Comparison of ENCODE assay signal across 19 mouse cellular contexts in the genomic region with DNA sequence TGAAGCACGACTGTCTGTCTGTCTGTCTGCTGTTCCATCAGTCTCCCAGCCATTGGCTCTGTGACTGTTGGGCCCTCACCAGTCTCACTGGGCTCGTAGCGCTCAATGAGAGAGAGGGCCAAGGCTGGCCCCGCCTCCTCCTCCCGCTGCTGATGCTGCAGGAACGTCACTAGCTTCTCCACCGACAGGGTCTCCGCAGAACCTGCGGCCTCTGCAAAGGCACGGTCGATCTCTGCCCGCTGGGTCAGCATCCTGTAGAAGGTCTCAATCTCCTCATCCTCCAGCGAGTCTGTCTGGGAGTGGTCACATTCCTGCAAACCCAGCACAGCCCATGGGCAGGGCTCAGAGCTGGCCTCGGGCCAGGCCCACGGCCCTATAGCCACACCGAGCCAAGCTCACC. TPM values are rescaled to one million over a fixed set of nuclear protein-coding genes. Genes with fewer than 3 reads are reported as not detected.
DNase-seq lines count a peak whose midpoint lies in the region; ATAC-seq and TF ChIP-seq lines count a peak whose summit lies in the region.
"Had no signal": no experiment of that assay in that cellular context is flagged by ENCODE, and none has a peak within 500 bp of the region (broad histone marks: within the 10 kb centered on the region; RNA-seq: fewer than 3 reads in every experiment).

No protein-coding gene starts in this region.

- 65% methylated on average over 16 of the region's 16 CpGs for WGBS in lung, embryonic 15.5 days
- WGBS in intestine, embryonic 16.5 days, result 68% methylated on average over 16 of the region's 16 CpGs
- 69% methylated on average over 16 of the region's 16 CpGs for WGBS in kidney, embryonic 16.5 days

- DNase-seq in lung, postnatal 14 days, result no peak
- DNase-seq in MN1 (ENCODE audit: low spot score), result peak; percentile 34
- DNase-seq in layer of hippocampus, adult 2 months (ENCODE audit: low spot score in 2 of 2), result no peak
- DNase-seq in urinary bladder, postnatal 10 days (ENCODE audit: low spot score), result no peak
- DNase-seq: adrenal gland, adult 2 months; cerebellum, adult 18-20 months; gastrocnemius, postnatal 25 days; heart, postnatal 14 days; kidney, adult 9 months; right cerebral cortex, postnatal 4 days; thymus, postnatal 25 days had no signal

- no peak overlapping the region for H3K4me3 ChIP-seq in lung, embryonic 15.5 days
- H3K4me3 ChIP-seq in intestine, embryonic 16.5 days (ENCODE audit: low read length), result no peak overlapping the region
- no peak overlapping the region for H3K4me3 ChIP-seq in layer of hippocampus, adult 2 months
- no peak overlapping the region for H3K4me3 ChIP-seq in kidney, embryonic 16.5 days (ENCODE audit: low read length)
- H3K4me3 ChIP-seq: embryonic facial prominence, embryonic 12.5 days; hindbrain, embryonic 15.5 days; left cerebral cortex, adult 2 months; limb, embryonic 12.5 days had no signal

- H3K27ac ChIP-seq in lung, embryonic 15.5 days, result no peak overlapping the region
- H3K27ac ChIP-seq in intestine, embryonic 16.5 days (ENCODE audit: low read length), result no peak overlapping the region
- no peak overlapping the region for H3K27ac ChIP-seq in layer of hippocampus, adult 2 months
- no peak overlapping the region for H3K27ac ChIP-seq in kidney, embryonic 16.5 days (ENCODE audit: low read length)
- H3K27ac ChIP-seq: embryonic facial prominence, embryonic 12.5 days; hindbrain, embryonic 15.5 days; left cerebral cortex, adult 2 months; limb, embryonic 12.5 days had no signal

- ATAC-seq in lung, embryonic 15.5 days (ENCODE audit: borderline replicate concordance, extremely low read depth, low FRiP score, low TSS enrichment), result peak; percentile 16; the same call in 1 of the 2 replicates
- peak; percentile 41; the same call in 1 of the 2 replicates for ATAC-seq in intestine, embryonic 16.5 days
- ATAC-seq in megakaryocyte progenitor cell, adult 5-6 weeks (replicated peaks; ENCODE audit: poor library complexity), result peak; percentile 4; the same call in 1 of the 2 replicates
- ATAC-seq in kidney, embryonic 16.5 days (ENCODE audit: low FRiP score, low TSS enrichment), result no peak

- no peak for TF ChIP-seq CTCF in layer of hippocampus, adult 2 months (conservative IDR thresholded peaks at IDR 0.05)

- no peaks in the 10 kb centered on the region for H3K9me3 ChIP-seq in lung, embryonic 15.5 days
- no peaks in the 10 kb centered on the region for H3K9me3 ChIP-seq in intestine, embryonic 16.5 days (ENCODE audit: control insufficient read depth, low read length)
- no peaks in the 10 kb centered on the region for H3K9me3 ChIP-seq in kidney, embryonic 16.5 days (ENCODE audit: low read length)
- H3K9me3 ChIP-seq: embryonic facial prominence, embryonic 12.5 days; hindbrain, embryonic 15.5 days; limb, embryonic 12.5 days had no signal

- peaks cover 7% of the 10 kb centered on the region; the same call in 1 of the 2 replicates for H3K36me3 ChIP-seq in lung, embryonic 15.5 days
- no peaks in the 10 kb centered on the region for H3K36me3 ChIP-seq in intestine, embryonic 16.5 days (ENCODE audit: control insufficient read depth, insufficient read depth, low read length)
- peaks cover 24% of the 10 kb centered on the region for H3K36me3 ChIP-seq in kidney, embryonic 16.5 days (ENCODE audit: insufficient read depth, low read length)

- H3K9ac ChIP-seq in lung, embryonic 15.5 days, result no peak overlapping the region
- H3K9ac ChIP-seq in intestine, embryonic 16.5 days (ENCODE audit: low read depth, low read length), result no peak overlapping the region
- no peak overlapping the region for H3K9ac ChIP-seq in kidney, embryonic 16.5 days (replicated peaks; ENCODE audit: low read length)
- H3K9ac ChIP-seq: embryonic facial prominence, embryonic 12.5 days; hindbrain, embryonic 15.5 days; limb, embryonic 12.5 days had no signal

- no peaks in the 10 kb centered on the region for H3K27me3 ChIP-seq in lung, embryonic 15.5 days
- no peaks in the 10 kb centered on the region for H3K27me3 ChIP-seq in intestine, embryonic 16.5 days (replicated peaks; ENCODE audit: control insufficient read depth, insufficient read depth, low read length)
- no peaks in the 10 kb centered on the region for H3K27me3 ChIP-seq in kidney, embryonic 16.5 days (ENCODE audit: insufficient read depth, low read length)
- H3K27me3 ChIP-seq: embryonic facial prominence, embryonic 12.5 days; hindbrain, embryonic 15.5 days; limb, embryonic 12.5 days had no signal

- H3K4me1 ChIP-seq in lung, embryonic 15.5 days, result peaks cover 9% of the 10 kb centered on the region
- H3K4me1 ChIP-seq in intestine, embryonic 16.5 days (ENCODE audit: control insufficient read depth, insufficient read depth, low read length), result no peaks in the 10 kb centered on the region; the same call in 1 of the 2 replicates
- peaks cover 9% of the 10 kb centered on the region for H3K4me1 ChIP-seq in kidney, embryonic 16.5 days (ENCODE audit: insufficient read depth, low read length)
- H3K4me1 ChIP-seq: hindbrain, embryonic 15.5 days had no signal

- H3K4me2 ChIP-seq in lung, embryonic 15.5 days, result no peak overlapping the region
- no peak overlapping the region for H3K4me2 ChIP-seq in intestine, embryonic 16.5 days (ENCODE audit: low read depth, low read length)
- H3K4me2 ChIP-seq in kidney, embryonic 16.5 days (replicated peaks; ENCODE audit: low read depth, low read length), result no peak overlapping the region
- H3K4me2 ChIP-seq: embryonic facial prominence, embryonic 12.5 days; hindbrain, embryonic 15.5 days; limb, embryonic 12.5 days had no signal

RNA-seq across cellular contexts. Expression of a gene that starts 17.6 kb away (rescaled TPM):
- 15.5 and 17.7 TPM in 2 replicates for polyA plus RNA-seq in lung, embryonic 15.5 days (2015; fragmentation: Nextera tagmentation; extraction: Ambion mirVana)
- polyA plus RNA-seq in intestine, embryonic 16.5 days (2015; fragmentation: Nextera tagmentation; extraction: Ambion mirVana), result 16.9 and 17.3 TPM in 2 replicates
- not detected in 2 replicates for total RNA-seq in megakaryocyte progenitor cell, adult 5-6 weeks (2015)
- 0.14 and 0.29 TPM in 2 replicates for total RNA-seq in megakaryocyte progenitor cell, adult 5-6 weeks (2017)
- 10 to 100 TPM; 10.7 to 11.7 TPM for total RNA-seq in layer of hippocampus, adult 2 months (2021)
- 25.3 and 26.9 TPM in 2 replicates for polyA plus RNA-seq in kidney, embryonic 16.5 days (2015; fragmentation: Nextera tagmentation; extraction: Ambion mirVana)

RNA-seq across cellular contexts. Expression of a gene that starts 23.1 kb away (rescaled TPM):
- polyA plus RNA-seq in lung, embryonic 15.5 days (2015; fragmentation: Nextera tagmentation; extraction: Ambion mirVana), result 39.4 and 40.2 TPM in 2 replicates
- polyA plus RNA-seq in intestine, embryonic 16.5 days (2015; fragmentation: Nextera tagmentation; extraction: Ambion mirVana), result 13.7 and 14.9 TPM in 2 replicates
- 9.2 and 10.8 TPM in 2 replicates for total RNA-seq in megakaryocyte progenitor cell, adult 5-6 weeks (2015)
- total RNA-seq in megakaryocyte progenitor cell, adult 5-6 weeks (2017), result 34.4 and 37.7 TPM in 2 replicates
- total RNA-seq in layer of hippocampus, adult 2 months (2021), result under 1 TPM; 0.54 to 0.71 TPM
- polyA plus RNA-seq in kidney, embryonic 16.5 days (2015; fragmentation: Nextera tagmentation; extraction: Ambion mirVana), result 53.7 and 56.3 TPM in 2 replicates

RNA-seq across cellular contexts. Expression of a gene that starts 26.6 kb away (rescaled TPM):
- polyA plus RNA-seq in lung, embryonic 15.5 days (2015; fragmentation: Nextera tagmentation; extraction: Ambion mirVana), result 1.3 and 1.4 TPM in 2 replicates
- polyA plus RNA-seq in intestine, embryonic 16.5 days (2015; fragmentation: Nextera tagmentation; extraction: Ambion mirVana), result 0.31 and 0.43 TPM in 2 replicates
- 0.37 and 3.9 TPM in 2 replicates for total RNA-seq in megakaryocyte progenitor cell, adult 5-6 weeks (2015)
- 1.9 TPM in 1 of 2 replicates, not detected in the other for total RNA-seq in megakaryocyte progenitor cell, adult 5-6 weeks (2017)
- 1 to 10 TPM; 3.0 to 3.3 TPM for total RNA-seq in layer of hippocampus, adult 2 months (2021)
- polyA plus RNA-seq in kidney, embryonic 16.5 days (2015; fragmentation: Nextera tagmentation; extraction: Ambion mirVana), result 6.1 and 7.7 TPM in 2 replicates
